Mouse (Mus musculus): ENCODE measurements around the gene Mepce.
"Not testable (repeated sequence)": the region's sequence is repeated elsewhere in the genome, so short reads cannot be mapped to it uniquely, and the experiment has no call there.

GRCm38 (mm10) chr5:137835966-137836520 is 48.6 kb upstream of the Mepce start, which contains the start of gene Pilra:
- TF ChIP-seq EP300, CTCF (IDR thresholded peaks at IDR 0.05): not testable (repeated sequence)

All from lung, postnatal 0 days (tissue).